8 mouse cellular contexts compared by ENCODE assay signal in genomic region chr4:98922061-98922642, GRCm38 (mm10). TPM values are rescaled to one million over a fixed set of nuclear protein-coding genes. Genes with fewer than 3 reads are reported as not detected.
DNase-seq lines count a peak whose midpoint lies in the region; ATAC-seq and TF ChIP-seq lines count a peak whose summit lies in the region.

No protein-coding gene starts in this region.

- no peak for ATAC-seq in G1E (ENCODE audit: extremely low read depth, insufficient number of reproducible peaks, low FRiP score, poor library complexity, severe bottlenecking)
- ATAC-seq in heart, embryonic 16.5 days (replicated peaks; ENCODE audit: extremely low read depth, insufficient read depth, low FRiP score): no peak
- ATAC-seq in midbrain, embryonic 13.5 days: no peak; the same call in 1 of the 2 replicates

- H3K9me3 ChIP-seq in G1E (replicated peaks): no peaks in the 10 kb centered on the region
- 0 out of 2 replicates have a peak, but pooled peaks cover 3% of the 10 kb centered on the region for H3K9me3 ChIP-seq in heart, embryonic 16.5 days (replicated peaks; ENCODE audit: control insufficient read depth, low read length)
- H3K9me3 ChIP-seq in midbrain, embryonic 13.5 days: no peaks in the 10 kb centered on the region

- DNase-seq in heart, adult 11 months: peak; percentile 93
- no peak for DNase-seq in heart, postnatal 36 days
- DNase-seq in G1E (ENCODE audit: low spot score): peak; percentile 22
- peak; percentile 56 for DNase-seq in embryo, embryonic 10.5 days (ENCODE audit: low spot score)
- DNase-seq in large intestine, adult 2 months (ENCODE audit: low read depth, low spot score): peak; percentile 18
- DNase-seq in gastrocnemius, adult 8-10 months (ENCODE audit: low spot score in 2 of 2): no peak

- WGBS in heart, embryonic 16.5 days: 8% methylated on average over 18 of the region's 18 CpGs
- WGBS in large intestine, adult 2 months: 2% methylated on average over 18 of the region's 18 CpGs
- 18% methylated on average over 18 of the region's 18 CpGs for WGBS in midbrain, embryonic 13.5 days

- H3K9ac ChIP-seq in heart, embryonic 16.5 days (ENCODE audit: low read length): peak overlapping the region; percentile 94
- H3K9ac ChIP-seq in midbrain, embryonic 13.5 days (replicated peaks): peak overlapping the region; percentile 88

- H3K4me1 ChIP-seq in G1E (ENCODE audit: insufficient read depth, low read depth, low read length): peaks cover 16% of the 10 kb centered on the region; the same call in 1 of the 2 replicates
- H3K4me1 ChIP-seq in heart, embryonic 16.5 days (ENCODE audit: control insufficient read depth, insufficient read depth, low read length): peaks cover 14% of the 10 kb centered on the region
- H3K4me1 ChIP-seq in midbrain, embryonic 13.5 days (replicated peaks): peaks cover 24% of the 10 kb centered on the region

- H3K4me3 ChIP-seq in G1E (ENCODE audit: low read depth, low read length): peak overlapping the region; percentile 84
- H3K4me3 ChIP-seq in heart, embryonic 16.5 days (ENCODE audit: low read length): peak overlapping the region; percentile 96
- peak overlapping the region; percentile 90 for H3K4me3 ChIP-seq in midbrain, embryonic 13.5 days (replicated peaks)

- peak overlapping the region; percentile 100 for H3K27ac ChIP-seq in heart, embryonic 16.5 days (ENCODE audit: low read length)
- H3K27ac ChIP-seq in midbrain, embryonic 13.5 days: peak overlapping the region; percentile 98

- H3K36me3 ChIP-seq in G1E (replicated peaks): peaks cover 3% of the 10 kb centered on the region
- H3K36me3 ChIP-seq in heart, embryonic 16.5 days (ENCODE audit: control insufficient read depth, insufficient read depth): no peaks in the 10 kb centered on the region
- H3K36me3 ChIP-seq in midbrain, embryonic 13.5 days: 0 out of 2 replicates have a peak, but pooled peaks cover 3% of the 10 kb centered on the region

- intact Hi-C loops in heart, postnatal 36 days (cut with DNase I): loop anchor here (10.0 kb wide), 2 partner anchors 537 to 1167 kb away; partner anchors contain the start of gene Tm2d1

- TF ChIP-seq CTCF in G1E (IDR thresholded peaks at IDR 0.05; ENCODE audit: low read depth, low read length): no peak

- peak overlapping the region; percentile 92 for H3K4me2 ChIP-seq in heart, embryonic 16.5 days (ENCODE audit: low read depth, low read length)
- peak overlapping the region; percentile 84 for H3K4me2 ChIP-seq in midbrain, embryonic 13.5 days (replicated peaks)

- no peaks in the 10 kb centered on the region for H3K27me3 ChIP-seq in G1E (ENCODE audit: insufficient read depth, low read length)
- no peaks in the 10 kb centered on the region for H3K27me3 ChIP-seq in heart, embryonic 16.5 days (ENCODE audit: control insufficient read depth, insufficient read depth, low read length)
- no peaks in the 10 kb centered on the region for H3K27me3 ChIP-seq in midbrain, embryonic 13.5 days

RNA-seq across cellular contexts. Expression of gene Usp1, which starts 1.5 kb away (rescaled TPM):
- total RNA-seq in heart, postnatal 36 days (2021): 10 to 100 TPM; 15.6 to 18.7 TPM
- total RNA-seq in G1E (2014; fragmentation: Nextera tagmentation) (185 and 231 TPM in 2 replicates), G1E (2017) (137 and 138 TPM in 2 replicates)
- 562 and 786 TPM in 2 replicates for polyA plus RNA-seq in G1E (2012)
- 39.5 and 44.0 TPM in 2 replicates for polyA plus RNA-seq in heart, embryonic 16.5 days (2015; fragmentation: Nextera tagmentation; extraction: Ambion mirVana)
- polyA plus RNA-seq in large intestine, adult 2 months (2012; rRNA removed): 14.7 and 29.3 TPM in 2 replicates
- 49.1 and 63.7 TPM in 2 replicates for polyA plus RNA-seq in midbrain, embryonic 13.5 days (2015; fragmentation: Nextera tagmentation; extraction: Ambion mirVana)
- 10 to 100 TPM in 3 of 4 experiments, 1 to 10 TPM in 1; 10.0 to 13.1 (median 12.4) TPM for total RNA-seq in gastrocnemius, adult 8-10 months (2022)

Comparison
In these comparisons a context has a peak if more than half of its experiments do, and no peak if none do; other contexts are left out.
1. DNase-seq: peak in heart, adult 11 months (single experiment), G1E (single experiment), embryo, embryonic 10.5 days (single experiment) and large intestine, adult 2 months (single experiment); none in heart, postnatal 36 days (0 of 2) and gastrocnemius, adult 8-10 months (0 of 2).
2. Peak in every context shown above with its lines, with median percentiles within 50 percentile points of each other: H3K4me3 ChIP-seq.